Mouse (Mus musculus) MEL (cell line): ENCODE data around the gene Zfp365. TPM values are rescaled to one million over a fixed set of nuclear protein-coding genes. Genes with fewer than 3 reads are reported as not detected.

ENCODE experiments used
- DNase-seq: peaks from one replicate; pipeline ENCODE4 v3.0.0; 2011; ENCODE audit warnings: low read depth, low spot score
- H3K27ac ChIP-seq: 2 replicates; pipeline ENCODE4 v1.5.1; 2012; ENCODE audit warnings: low read depth, mild to moderate bottlenecking, control low read depth, low read length, moderate library complexity; ENCODE audit not compliant: control insufficient read depth
- H3K27me3 ChIP-seq, 2 experiments: fragments of 150-350 bp in 1 of 2; sonication (generic) in 1 of 2; 2 replicates each; pipeline ENCODE4 v1.6.1; 2012; ENCODE audit warnings: low read length in 2 of 2, mild to moderate bottlenecking in 2 of 2, improper control_type of control experiment in 1 of 2, moderate library complexity in 1 of 2; ENCODE audit not compliant: insufficient read depth in 2 of 2, control insufficient read depth in 1 of 2
- H3K36me3 ChIP-seq, 2 experiments: 2 replicates each; pipeline ENCODE4 v1.6.1; 2012 to 2014; ENCODE audit warnings: low read length in 2 of 2, improper control_type of control experiment in 1 of 2, inconsistent platforms in 1 of 2, mild to moderate bottlenecking in 1 of 2; ENCODE audit not compliant: insufficient read depth in 2 of 2, control insufficient read depth in 1 of 2
- H3K4me1 ChIP-seq, 2 experiments: fragments of 150-350 bp in 1 of 2; sonication (generic) in 1 of 2; 2 replicates each; pipeline ENCODE4 v1.6.1; 2012; ENCODE audit warnings: low read length in 2 of 2, improper control_type of control experiment in 1 of 2, mild to moderate bottlenecking in 1 of 2; ENCODE audit not compliant: insufficient read depth in 2 of 2, control insufficient read depth in 1 of 2
- H3K4me3 ChIP-seq, 2 experiments: fragments of 150-350 bp in 1 of 2; sonication (generic) in 1 of 2; 2 replicates each; pipeline ENCODE4 v1.5.1; 2012; ENCODE audit warnings: low read depth in 2 of 2, low read length in 2 of 2, mild to moderate bottlenecking in 2 of 2, moderate library complexity in 2 of 2, control low read depth in 1 of 2, improper control_type of control experiment in 1 of 2; ENCODE audit not compliant: control insufficient read depth in 1 of 2, insufficient read depth in 1 of 2
- H3K79me2 ChIP-seq: 2 replicates; pipeline ENCODE4 v1.6.1; 2012; ENCODE audit warnings: mild to moderate bottlenecking, low read length, moderate library complexity; ENCODE audit not compliant: control insufficient read depth, poor library complexity, insufficient read depth
- H3K9ac ChIP-seq: 2 replicates; pipeline ENCODE4 v1.6.1; 2012; ENCODE audit warnings: low read depth, mild to moderate bottlenecking, control low read depth, low read length, moderate library complexity; ENCODE audit not compliant: control insufficient read depth, poor library complexity, severe bottlenecking
- H3K9me3 ChIP-seq: fragments of 150-350 bp; sonication (generic); replicated peaks from 2 replicates; pipeline ENCODE4 v1.6.1; 2012; ENCODE audit warnings: mild to moderate bottlenecking, low read length, improper control_type of control experiment, moderate library complexity; ENCODE audit not compliant: insufficient read depth
- BHLHE40 ChIP-seq: IDR thresholded peaks from 2 replicates; pipeline ENCODE4 v1.6.1; 2012; ENCODE audit warnings: low read depth, mild to moderate bottlenecking, inconsistent platforms, low read length, improper control_type of control experiment, borderline replicate concordance
- ELF1 ChIP-seq: IDR thresholded peaks from 2 replicates; pipeline ENCODE4 v1.6.1; 2014; ENCODE audit warnings: low read depth, mild to moderate bottlenecking, inconsistent platforms, low read length, improper control_type of control experiment, moderate library complexity
- EP300 ChIP-seq, 2 experiments: IDR thresholded peaks; 2 replicates each; pipeline ENCODE4 v1.6.1; 2011; ENCODE audit warnings: improper control_type of control experiment in 2 of 2, low read length in 2 of 2, low read depth in 1 of 2, mild to moderate bottlenecking in 1 of 2
- ETS1 ChIP-seq: IDR thresholded peaks from 2 replicates; pipeline ENCODE4 v1.6.1; 2012; ENCODE audit warnings: low read depth, mild to moderate bottlenecking, inconsistent platforms, low read length, improper control_type of control experiment, moderate library complexity
- GABPA ChIP-seq: IDR thresholded peaks from 2 replicates; pipeline ENCODE4 v1.6.1; 2012; ENCODE audit warnings: low read depth, mild to moderate bottlenecking, inconsistent platforms, low read length, improper control_type of control experiment, moderate library complexity
- GATA1 ChIP-seq: IDR thresholded peaks from 2 replicates; pipeline ENCODE4 v1.6.1; 2011; ENCODE audit warnings: low read depth, low read length, improper control_type of control experiment
- HCFC1 ChIP-seq: IDR thresholded peaks from 2 replicates; pipeline ENCODE4 v1.6.1; 2012; ENCODE audit warnings: low read depth, mild to moderate bottlenecking, inconsistent platforms, low read length, improper control_type of control experiment, moderate library complexity
- JUND ChIP-seq: IDR thresholded peaks from 2 replicates; pipeline ENCODE4 v1.6.1; 2011; ENCODE audit warnings: low read depth, mild to moderate bottlenecking, improper control_type of control experiment, low read length
- KAT2A ChIP-seq: conservative IDR thresholded peaks from 2 replicates; pipeline ENCODE4 v1.6.1; 2012; ENCODE audit warnings: low read depth, low read length, improper control_type of control experiment, inconsistent platforms
- MAFK ChIP-seq: IDR thresholded peaks from 2 replicates; pipeline ENCODE4 v1.6.1; 2011; ENCODE audit warnings: low read depth, mild to moderate bottlenecking, low read length, improper control_type of control experiment, borderline replicate concordance
- MAZ ChIP-seq: IDR thresholded peaks from 2 replicates; pipeline ENCODE4 v1.6.1; 2012; ENCODE audit warnings: low read depth, mild to moderate bottlenecking, inconsistent platforms, low read length, improper control_type of control experiment
- MEF2A ChIP-seq: IDR thresholded peaks from 2 replicates; pipeline ENCODE4 v1.6.1; 2014; ENCODE audit warnings: low read depth, mild to moderate bottlenecking, inconsistent platforms, low read length, improper control_type of control experiment; ENCODE audit not compliant: poor library complexity, insufficient replicate concordance, severe bottlenecking; ENCODE audit errors: extremely low read depth
- MYB ChIP-seq: IDR thresholded peaks from 2 replicates; pipeline ENCODE4 v1.6.1; 2011; ENCODE audit warnings: mild to moderate bottlenecking, low read depth, low read length, improper control_type of control experiment
- NELFE ChIP-seq: IDR thresholded peaks from 2 replicates; pipeline ENCODE4 v1.6.1; 2011; ENCODE audit warnings: low read depth, low read length, improper control_type of control experiment
- NRF1 ChIP-seq: IDR thresholded peaks from 2 replicates; pipeline ENCODE4 v1.6.1; 2014; ENCODE audit warnings: low read depth, mild to moderate bottlenecking, inconsistent platforms, low read length, improper control_type of control experiment, moderate library complexity; ENCODE audit not compliant: poor library complexity, insufficient read depth, severe bottlenecking
- POLR2A ChIP-seq, 2 experiments: IDR thresholded peaks; 2 replicates each; pipeline ENCODE4 v1.6.1; 2011 to 2012; ENCODE audit warnings: low read length in 2 of 2, mild to moderate bottlenecking in 2 of 2, control low read depth in 1 of 2, improper control_type of control experiment in 1 of 2, low read depth in 1 of 2, moderate library complexity in 1 of 2; ENCODE audit not compliant: control insufficient read depth in 1 of 2, insufficient read depth in 1 of 2, poor library complexity in 1 of 2
- SIN3A ChIP-seq: IDR thresholded peaks from 2 replicates; pipeline ENCODE4 v1.6.1; 2012; ENCODE audit warnings: low read length, improper control_type of control experiment, inconsistent platforms
- SMC3 ChIP-seq: IDR thresholded peaks from 2 replicates; pipeline ENCODE4 v1.6.1; 2011; ENCODE audit warnings: low read depth, low read length, improper control_type of control experiment
- TBP ChIP-seq: IDR thresholded peaks from 2 replicates; pipeline ENCODE4 v1.8.0; 2011; ENCODE audit warnings: low read depth, low read length, improper control_type of control experiment
- USF1 ChIP-seq: IDR thresholded peaks from 2 replicates; pipeline ENCODE4 v1.6.1; 2014; ENCODE audit warnings: low read depth, mild to moderate bottlenecking, inconsistent platforms, low read length, improper control_type of control experiment, moderate library complexity
- USF2 ChIP-seq, 2 experiments: IDR thresholded peaks; 2 replicates each; pipeline ENCODE4 v1.6.1; 2011 to 2012; ENCODE audit warnings: improper control_type of control experiment in 2 of 2, low read length in 2 of 2, borderline replicate concordance in 1 of 2, inconsistent platforms in 1 of 2, low read depth in 1 of 2, mild to moderate bottlenecking in 1 of 2; ENCODE audit not compliant: insufficient read depth in 1 of 2
- ZC3H11A ChIP-seq: IDR thresholded peaks from 2 replicates; pipeline ENCODE4 v1.6.1; 2012; ENCODE audit warnings: low read depth, mild to moderate bottlenecking, inconsistent platforms, low read length, improper control_type of control experiment
- ZKSCAN1 ChIP-seq: IDR thresholded peaks from 2 replicates; pipeline ENCODE4 v1.6.1; 2012; ENCODE audit warnings: low read depth, mild to moderate bottlenecking, inconsistent platforms, low read length, improper control_type of control experiment, moderate library complexity
- ZNF384 ChIP-seq: IDR thresholded peaks from 2 replicates; pipeline ENCODE4 v1.6.1; 2012; ENCODE audit warnings: low read depth, mild to moderate bottlenecking, inconsistent platforms, low read length, improper control_type of control experiment
- polyA plus RNA-seq, 2 experiments: library from polyadenylated mRNA; stranded (reverse) in 1 of 2; unstranded in 1 of 2; fragments of >175 nt in 1 of 2; fragments of >200 nt in 1 of 2; gene quantifications; 2 replicates each; pipeline versions ENCODE4 v1.2.1 to v1.2.4; 2012; ENCODE audit warnings: low replicate concordance in 2 of 2, low read depth in 1 of 2; ENCODE audit not compliant: insufficient read length in 2 of 2, insufficient read depth in 1 of 2, missing spikeins in 1 of 2
- total RNA-seq: library from RNA; depleted of rRNA; stranded (reverse); fragments of 300-350 nt; gene quantifications from 2 replicates; pipeline ENCODE4 v1.2.3, GENCODE M21; 2012

Gene Zfp365
- total and polyA plus RNA-seq, 3 experiments: not detected

DNA sequence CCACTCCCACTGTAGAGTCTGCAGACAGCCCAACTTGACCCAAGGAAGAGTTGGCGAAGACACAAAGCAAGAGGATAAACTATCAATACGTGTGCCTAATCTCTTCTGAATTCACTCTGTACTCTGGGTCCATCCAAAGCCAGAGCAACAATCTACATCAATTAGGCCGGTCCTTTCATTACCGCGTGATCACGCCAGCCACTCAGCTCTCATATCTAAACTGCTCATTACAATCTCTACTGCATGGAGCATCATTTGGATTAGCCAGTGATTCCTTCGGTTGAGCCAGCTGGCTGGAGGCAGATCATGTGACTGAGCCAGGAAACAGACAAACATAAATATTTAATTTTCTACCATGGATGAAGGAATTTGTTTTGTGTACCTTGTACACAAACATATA is 17.8 kb downstream of the Zfp365 start:
- Histone ChIP-seq H3K36me3 (no peaks in the 10 kb centered on the region), H3K9ac (no peak overlapping the region), H3K79me2 (no peaks in the 10 kb centered on the region), H3K27me3 (no peaks in the 10 kb centered on the region), H3K4me3 (no peak overlapping the region), H3K27ac (no peak overlapping the region), H3K4me1 (no peaks in the 10 kb centered on the region), H3K9me3 (no peaks in the 10 kb centered on the region)
- DNase-seq: no peak
- TF ChIP-seq USF2 (IDR thresholded peaks at IDR 0.05; ENCODE audit: borderline replicate concordance in 1 of 2, insufficient read depth in 1 of 2, low read depth in 1 of 2, low read length in 2 of 2) (no peak), POLR2A (IDR thresholded peaks at IDR 0.05; ENCODE audit: control insufficient read depth in 1 of 2, insufficient read depth in 1 of 2, low read depth in 1 of 2, low read length in 2 of 2, poor library complexity in 1 of 2) (no peak), MEF2A (no peak), BHLHE40 (no peak), EP300 (IDR thresholded peaks at IDR 0.05; ENCODE audit: low read depth in 1 of 2, low read length in 2 of 2) (no peak)

DNA sequence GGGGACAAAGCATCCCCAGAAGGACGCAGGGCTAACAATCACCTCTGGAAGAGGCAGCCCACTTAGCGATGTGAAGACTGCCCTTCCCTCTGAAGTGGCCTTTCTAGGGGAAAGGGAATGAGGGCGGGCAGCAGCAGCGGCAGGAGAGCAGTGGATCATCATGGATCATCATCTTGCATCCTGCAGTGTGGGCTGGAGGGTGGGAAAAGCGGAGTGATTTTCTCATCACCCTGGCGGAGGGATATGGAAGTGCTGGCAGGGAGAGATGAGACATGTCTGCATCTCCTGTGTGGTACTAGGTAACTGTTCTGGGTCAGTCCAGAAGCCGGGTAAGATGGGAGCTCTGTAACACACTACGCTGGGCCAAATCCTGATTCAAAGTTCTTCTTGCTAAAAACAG is 18.4 kb downstream of the Zfp365 start:
- no peak for TF ChIP-seq ETS1
- no peak for TF ChIP-seq MAZ
- TF ChIP-seq USF1: no peak
- TF ChIP-seq ZKSCAN1: no peak
- no peak for TF ChIP-seq NRF1
- TF ChIP-seq ELF1: no peak
- TF ChIP-seq GABPA: no peak
- no peak for TF ChIP-seq BHLHE40
- TF ChIP-seq KAT2A: no peak
- no peak for TF ChIP-seq MYB
- no peak for TF ChIP-seq GATA1
- no peak for TF ChIP-seq JUND
- TF ChIP-seq SIN3A: no peak
- no peak for TF ChIP-seq SMC3
- no peak for TF ChIP-seq TBP
- no peak for TF ChIP-seq ZC3H11A
- TF ChIP-seq HCFC1: no peak
- TF ChIP-seq NELFE: no peak
- TF ChIP-seq ZNF384: no peak
- TF ChIP-seq MAFK: no peak
- Histone ChIP-seq H3K9ac (no peak overlapping the region), H3K4me1 (no peaks in the 10 kb centered on the region), H3K27me3 (no peaks in the 10 kb centered on the region), H3K79me2 (no peaks in the 10 kb centered on the region), H3K9me3 (no peaks in the 10 kb centered on the region), H3K36me3 (no peaks in the 10 kb centered on the region), H3K4me3 (no peak overlapping the region), H3K27ac (no peak overlapping the region)
- no peak for DNase-seq
